Mouse (Mus musculus) embryo, embryonic 11.5 days (tissue): Measurements from ENCODE around the gene Ankrd44.

Source experiments
- DNase-seq: peaks from one replicate; pipeline ENCODE4 v3.0.0-alpha.2; 2012; ENCODE audit warnings: low read depth, low spot score

The Ankrd44 gene

GRCm38 (mm10) chr1:54639506-54640078 is 286.6 kb downstream of the Ankrd44 start:
- no peak for DNase-seq

DNA sequence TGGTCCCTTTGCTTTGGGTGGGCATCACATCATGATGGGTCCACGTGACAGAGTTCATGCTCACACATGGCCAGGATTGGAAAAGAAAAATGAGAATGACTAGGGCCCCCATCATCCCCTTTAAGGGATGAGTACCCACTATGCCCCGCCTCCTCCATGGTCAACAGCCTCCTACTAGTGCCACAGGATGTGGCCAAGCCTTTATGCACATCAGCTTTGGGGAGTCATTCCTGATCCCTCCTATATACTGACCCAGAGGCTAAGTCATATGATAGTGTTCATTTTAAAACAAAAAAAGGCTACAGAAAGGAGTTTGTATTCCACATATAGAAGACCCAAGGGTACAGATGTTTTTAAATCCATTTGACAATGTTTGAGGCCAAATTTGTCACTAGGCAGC is 287.1 kb downstream of the Ankrd44 start:
- DNase-seq = no peak

- no peak for DNase-seq
Observed at GRCm38 (mm10) chr1:54637340-54637739, 288.8 kb downstream of the Ankrd44 start.

DNA sequence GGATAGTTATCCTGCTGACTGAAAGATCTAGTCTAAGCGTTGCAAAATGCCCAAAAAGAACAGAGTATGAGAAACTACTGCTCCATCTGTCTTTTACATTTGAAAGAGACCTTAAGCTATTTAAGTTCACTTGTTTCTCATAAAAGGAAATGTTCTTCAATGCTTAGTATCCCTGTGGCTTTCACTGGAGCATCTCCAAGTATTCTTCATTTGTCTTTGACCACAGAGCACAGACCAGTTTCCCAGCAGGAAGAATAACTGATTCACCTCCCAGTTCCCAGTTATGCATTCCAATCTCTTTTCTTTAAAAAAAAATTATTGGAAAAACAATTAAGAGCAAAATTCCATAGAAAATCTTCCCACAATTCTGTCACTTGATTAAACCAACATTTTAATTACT is 297.1 kb downstream of the Ankrd44 start:
- DNase-seq = no peak

- DNase-seq = no peak
Observed at GRCm38 (mm10) chr1:54614963-54615362, 311.2 kb downstream of the Ankrd44 start.

GRCm38 (mm10) chr1:54612344-54612743 is 313.8 kb downstream of the Ankrd44 start:
- no peak for DNase-seq

DNA sequence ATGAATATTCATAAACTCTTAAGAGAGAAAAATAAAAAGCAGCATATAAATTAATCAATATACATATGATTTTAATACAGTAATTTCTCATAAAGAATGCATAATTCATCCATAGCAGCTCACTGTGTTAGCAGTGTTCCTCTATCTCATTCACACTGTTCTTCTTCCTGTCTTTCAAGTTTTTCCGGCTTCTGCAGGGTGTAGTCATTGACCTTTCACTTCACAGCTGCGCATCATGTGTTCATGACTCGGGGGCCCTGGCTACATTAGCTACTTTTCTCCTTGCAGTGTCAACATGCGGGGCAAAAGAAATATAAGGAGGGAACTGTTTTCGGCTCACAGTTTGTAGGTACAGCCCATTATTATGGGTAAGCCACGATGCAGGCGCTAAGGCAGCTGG is 314.3 kb downstream of the Ankrd44 start:
- DNase-seq = peak; percentile 1

DNA sequence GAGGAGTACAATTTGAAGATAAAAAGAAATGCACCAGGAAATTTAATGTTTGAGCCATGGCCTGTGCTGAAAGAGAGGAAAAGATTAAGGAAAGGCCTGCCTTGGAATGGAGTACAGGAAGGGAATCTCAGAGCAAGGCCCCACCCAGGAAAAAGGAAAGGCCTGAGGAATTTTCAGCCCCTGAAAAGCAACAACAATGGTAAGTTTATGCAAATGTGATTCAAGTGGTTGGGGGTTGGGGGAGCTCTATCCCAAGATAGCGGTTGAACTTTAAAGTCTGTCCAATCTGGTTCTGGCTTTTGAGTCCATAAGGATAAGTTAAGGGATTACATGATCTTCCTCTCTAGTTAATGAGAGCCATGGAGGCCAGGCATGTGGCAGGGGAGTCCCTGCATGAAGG is 319.3 kb downstream of the Ankrd44 start:
- no peak for DNase-seq

- no peak for DNase-seq
Observed at GRCm38 (mm10) chr1:54601692-54602091, 324.5 kb downstream of the Ankrd44 start.

GRCm38 (mm10) chr1:54600275-54600674 is 325.9 kb downstream of the Ankrd44 start:
- no peak for DNase-seq

DNA sequence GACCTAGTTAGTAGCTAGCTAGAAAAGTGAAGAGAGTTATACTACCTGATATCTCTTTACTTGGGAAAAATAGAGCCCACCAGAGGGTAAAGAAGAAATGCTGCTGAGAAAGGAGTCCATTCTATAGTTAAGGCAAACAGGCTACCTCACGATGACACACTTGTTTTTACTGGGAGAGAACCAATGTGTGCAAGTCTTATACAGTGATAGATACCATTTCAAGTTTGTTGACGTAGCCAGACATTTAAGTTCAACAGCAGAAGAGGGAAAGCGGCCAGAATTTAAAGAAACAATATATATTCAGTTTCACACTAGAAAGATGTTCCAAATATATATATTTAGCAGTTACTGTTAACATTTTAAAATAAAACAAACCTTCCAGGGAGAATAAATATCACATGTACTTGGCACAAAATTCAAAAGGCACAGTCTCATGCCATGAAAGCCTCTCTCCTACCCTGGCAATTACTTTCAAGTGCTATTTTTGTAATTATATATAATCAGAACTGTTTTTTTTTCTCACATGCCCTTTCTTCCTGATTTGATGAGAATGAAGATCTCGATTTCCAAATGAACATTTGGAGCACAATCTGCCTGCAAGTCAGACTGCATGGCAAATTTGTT is 328.5 kb downstream of the Ankrd44 start:
- no peak for DNase-seq

DNA sequence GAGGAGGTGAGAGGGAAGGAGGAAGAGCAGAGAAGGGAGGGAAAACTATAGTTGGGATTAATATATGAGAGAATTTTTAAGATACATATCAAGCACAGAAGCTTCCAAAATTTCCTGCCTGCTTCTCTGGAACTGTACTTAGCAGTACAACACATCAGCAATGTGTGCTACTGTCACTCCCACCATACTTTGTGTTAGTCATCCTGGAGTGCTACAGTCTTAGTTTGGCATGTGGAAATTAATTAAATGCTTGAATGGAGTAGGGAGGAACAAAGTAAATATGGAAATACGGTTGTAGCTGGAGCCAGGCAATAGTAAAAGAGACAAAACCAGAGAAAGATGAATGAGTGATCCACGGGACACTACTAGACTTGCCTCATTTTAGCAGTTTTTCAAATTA is 330.0 kb downstream of the Ankrd44 start:
- DNase-seq = no peak
